Mouse (Mus musculus) stomach, embryonic 14.5 days (tissue): ENCODE results near the gene Tmem238. TPM values are rescaled to one million over a fixed set of nuclear protein-coding genes. Genes with fewer than 3 reads are reported as not detected.
A peak's percentile ranks its signal among the peaks of the same experiment; 100 is the strongest.

Source experiments
- ATAC-seq: fragments of 200-750 bp; cut with Nextera tagmentation; 2 replicates; pipeline ENCODE4 v1.8.0; 2017; ENCODE audit warnings: low read depth, moderate TSS enrichment; ENCODE audit not compliant: insufficient number of reproducible peaks, insufficient read depth, low FRiP score
- H3K27ac ChIP-seq: fragments of 300-500 bp; sonication (generic); 2 replicates; pipeline ENCODE4 v1.5.1; 2014; ENCODE audit warnings: mild to moderate bottlenecking, low read length, moderate library complexity, mixed read lengths
- H3K27me3 ChIP-seq: fragments of 300-500 bp; sonication (generic); 2 replicates; pipeline ENCODE4 v1.6.1; 2014; ENCODE audit warnings: low read length, control low read depth, mixed read lengths; ENCODE audit not compliant: control insufficient read depth, insufficient read depth
- H3K36me3 ChIP-seq: fragments of 300-500 bp; sonication (generic); 2 replicates; pipeline ENCODE4 v1.6.1; 2014; ENCODE audit warnings: mild to moderate bottlenecking, control low read depth, low read length, moderate library complexity, mixed read lengths; ENCODE audit not compliant: control insufficient read depth, insufficient read depth
- H3K4me1 ChIP-seq: fragments of 300-500 bp; sonication (generic); 2 replicates; pipeline ENCODE4 v1.6.1; 2014; ENCODE audit warnings: low read length, control low read depth, mixed read lengths; ENCODE audit not compliant: control insufficient read depth, insufficient read depth
- H3K4me2 ChIP-seq: fragments of 300-500 bp; sonication (generic); replicated peaks from 2 replicates; pipeline ENCODE4 v1.6.1; 2014; ENCODE audit warnings: low read depth, low read length, control low read depth
- H3K4me3 ChIP-seq: fragments of 300-500 bp; sonication (generic); 2 replicates; pipeline ENCODE4 v1.5.1; 2014; ENCODE audit warnings: low read depth, low read length, control low read depth
- H3K9ac ChIP-seq: fragments of 300-500 bp; sonication (generic); replicated peaks from 2 replicates; pipeline ENCODE4 v1.6.1; 2014; ENCODE audit warnings: low read depth, mild to moderate bottlenecking, control low read depth, low read length, moderate library complexity, mixed read lengths
- H3K9me3 ChIP-seq: fragments of 300-500 bp; sonication (generic); 2 replicates; pipeline ENCODE4 v1.6.1; 2016; ENCODE audit warnings: low read depth, low read length, control low read depth; ENCODE audit not compliant: control insufficient read depth
- WGBS: fragments of 180-500 bp; shearing (Covaris S2); extraction: QIAGEN DNeasy Blood & Tissue Kit; methylation state at CpG from one replicate; pipeline ENCODE4 v1.1.7; 2014; 5-methylcytosine and 5-hydroxymethylcytosine counted together
- polyA plus RNA-seq: library from polyadenylated mRNA; unstranded; fragments of >200 nt; fragmentation: Nextera tagmentation; extraction: Ambion mirVana; gene quantifications from 2 replicates; pipeline ENCODE4 v1.2.1, GENCODE M21; 2014

The Tmem238 gene
- polyA plus RNA-seq, 1 experiment from 2014 or later: 8.7 TPM

GRCm38 (mm10) chr7:4782759-4783158 is 6.7 kb downstream of the Tmem238 start, which contains the start of the genes Il11 and Tmem190:
Il11 (minus strand) TSS chr7:4782859.
Tmem190 (plus strand) TSS chr7:4782937.
- Histone ChIP-seq H3K27ac (no peak within 1 kb of the TSS), H3K4me2 (no peak within 1 kb of the TSS), H3K9me3 (no peaks in the 10 kb centered on the region), H3K36me3 (no peaks in the 10 kb centered on the region), H3K27me3 (no peaks in the 10 kb centered on the region; the same call in 1 of the 2 replicates), H3K4me3 (no peak within 1 kb of the TSS), H3K9ac (no peak within 1 kb of the TSS), H3K4me1 (0 out of 2 replicates have a peak, but pooled peaks cover 17% of the 10 kb centered on the region)
- ATAC-seq: no peak
- 63% methylated on average over 2 of the region's 2 CpGs for WGBS

- WGBS: 33% methylated on average over 3 of the region's 3 CpGs
- no peaks in the 10 kb centered on the region for H3K9me3 ChIP-seq
- no peak overlapping the region for H3K27ac ChIP-seq
- H3K4me3 ChIP-seq: no peak overlapping the region
- H3K9ac ChIP-seq: no peak overlapping the region
- H3K4me1 ChIP-seq: 0 out of 2 replicates have a peak, but pooled peaks cover 19% of the 10 kb centered on the region
- ATAC-seq: no peak
- H3K4me2 ChIP-seq: no peak overlapping the region
- H3K36me3 ChIP-seq: no peaks in the 10 kb centered on the region
- no peaks in the 10 kb centered on the region; the same call in 1 of the 2 replicates for H3K27me3 ChIP-seq
These were observed 7.3 kb downstream of the Tmem238 start for GRCm38 (mm10) chr7:4782130-4782529.

- Histone ChIP-seq H3K27ac (no peak overlapping the region), H3K4me2 (no peak overlapping the region), H3K9me3 (no peaks in the 10 kb centered on the region), H3K9ac (no peak overlapping the region), H3K4me3 (no peak overlapping the region), H3K4me1 (0 out of 2 replicates have a peak, but pooled peaks cover 22% of the 10 kb centered on the region), H3K36me3 (no peaks in the 10 kb centered on the region), H3K27me3 (peaks cover 14% of the 10 kb centered on the region)
- ATAC-seq: no peak
- 47% methylated on average over 5 of the region's 5 CpGs for WGBS
These were observed 9.5 kb downstream of the Tmem238 start for GRCm38 (mm10) chr7:4779921-4780320.

- Histone ChIP-seq H3K27me3 (peaks cover 14% of the 10 kb centered on the region), H3K9ac (no peak overlapping the region; the same call in 1 of the 2 replicates), H3K9me3 (no peaks in the 10 kb centered on the region), H3K27ac (no peak overlapping the region), H3K4me2 (peak overlapping the region; percentile 54; the same call in 1 of the 2 replicates), H3K4me3 (no peak overlapping the region), H3K36me3 (no peaks in the 10 kb centered on the region), H3K4me1 (0 out of 2 replicates have a peak, but pooled peaks cover 22% of the 10 kb centered on the region)
- 7% methylated on average over 20 of the region's 20 CpGs for WGBS
- ATAC-seq: no peak
These were observed 11.4 kb downstream of the Tmem238 start for GRCm38 (mm10) chr7:4777851-4778637.

- Histone ChIP-seq H3K36me3 (no peaks in the 10 kb centered on the region), H3K9me3 (no peaks in the 10 kb centered on the region), H3K4me3 (peak overlapping the region; percentile 36), H3K4me2 (peak overlapping the region; percentile 54), H3K9ac (no peak overlapping the region), H3K4me1 (0 out of 2 replicates have a peak, but pooled peaks cover 22% of the 10 kb centered on the region), H3K27ac (no peak overlapping the region), H3K27me3 (peaks cover 14% of the 10 kb centered on the region)
- 2% methylated on average over 28 of the region's 56 CpGs for WGBS
- peak; percentile 57 for ATAC-seq
These were observed 12.3 kb downstream of the Tmem238 start for GRCm38 (mm10) chr7:4776861-4777830.

- H3K4me1 ChIP-seq: 0 out of 2 replicates have a peak, but pooled peaks cover 19% of the 10 kb centered on the region
- H3K27ac ChIP-seq: no peak overlapping the region
- peaks cover 14% of the 10 kb centered on the region for H3K27me3 ChIP-seq
- H3K9me3 ChIP-seq: no peaks in the 10 kb centered on the region
- H3K9ac ChIP-seq: no peak overlapping the region
- WGBS: 46% methylated on average over 10 of the region's 10 CpGs
- ATAC-seq: no peak
- H3K36me3 ChIP-seq: no peaks in the 10 kb centered on the region
- H3K4me3 ChIP-seq: no peak overlapping the region
- H3K4me2 ChIP-seq: no peak overlapping the region
These were observed 13.3 kb downstream of the Tmem238 start for GRCm38 (mm10) chr7:4776131-4776530.

- Histone ChIP-seq H3K27me3 (peaks cover 5% of the 10 kb centered on the region), H3K4me2 (no peak within 1 kb of the TSS), H3K4me3 (no peak within 1 kb of the TSS), H3K4me1 (no peaks in the 10 kb centered on the region), H3K27ac (no peak within 1 kb of the TSS), H3K36me3 (no peaks in the 10 kb centered on the region), H3K9ac (no peak within 1 kb of the TSS), H3K9me3 (no peaks in the 10 kb centered on the region)
- WGBS: 73% methylated on average over 3 of the region's 5 CpGs
- no peak for ATAC-seq
These were observed 18.3 kb downstream of the Tmem238 start, which contains the start of gene Fam71e2 for GRCm38 (mm10) chr7:4771202-4771601. Fam71e2 (minus strand) TSS chr7:4771302.
